Mouse (Mus musculus) kidney, postnatal 0 days (tissue): ENCODE results near the gene B130006D01Rik. TPM values are rescaled to one million over a fixed set of nuclear protein-coding genes. Genes with fewer than 3 reads are reported as not detected.

ENCODE experiments used
- ATAC-seq: fragments of 200-750 bp; cut with Nextera tagmentation; replicated peaks from 2 replicates; pipeline ENCODE4 v1.8.0; 2017; ENCODE audit warnings: low read depth, moderate number of reproducible peaks, moderate TSS enrichment, moderate library complexity; ENCODE audit not compliant: low FRiP score
- DNase-seq: peaks from one replicate; pipeline ENCODE4 v3.0.0-alpha.2; 2016; ENCODE audit warnings: low spot score
- H3K27ac ChIP-seq: fragments of 300-500 bp; sonication (generic); 2 replicates; pipeline ENCODE4 v1.5.1; 2014; ENCODE audit warnings: mild to moderate bottlenecking
- H3K27me3 ChIP-seq: fragments of 300-500 bp; sonication (generic); 2 replicates; pipeline ENCODE4 v1.6.1; 2014; ENCODE audit warnings: low read length, mixed read lengths; ENCODE audit not compliant: insufficient read depth
- H3K36me3 ChIP-seq: fragments of 300-500 bp; sonication (generic); 2 replicates; pipeline ENCODE4 v1.6.1; 2014; ENCODE audit warnings: low read length, mixed read lengths; ENCODE audit not compliant: insufficient read depth
- H3K4me1 ChIP-seq: fragments of 300-500 bp; sonication (generic); replicated peaks from 2 replicates; pipeline ENCODE4 v1.6.1; 2014; ENCODE audit warnings: antibody characterized with exemption, low read length, mixed read lengths; ENCODE audit not compliant: insufficient read depth
- H3K4me2 ChIP-seq: fragments of 300-500 bp; sonication (generic); 2 replicates; pipeline ENCODE4 v1.6.1; 2014; ENCODE audit warnings: mild to moderate bottlenecking, low read length, moderate library complexity, mixed read lengths
- H3K4me3 ChIP-seq: fragments of 300-500 bp; sonication (generic); replicated peaks from 2 replicates; pipeline ENCODE4 v1.5.1; 2014; ENCODE audit warnings: low read depth, low read length
- H3K9ac ChIP-seq: fragments of 300-500 bp; sonication (generic); 2 replicates; pipeline ENCODE4 v1.6.1; 2014; ENCODE audit warnings: low read depth, low read length
- H3K9me3 ChIP-seq: fragments of 300-500 bp; sonication (generic); replicated peaks from 2 replicates; pipeline ENCODE4 v1.6.1; 2016; ENCODE audit warnings: low read length, inconsistent platforms, mixed read lengths
- CTCF ChIP-seq: IDR thresholded peaks from 2 replicates; pipeline ENCODE4 v1.5.1; 2016; ENCODE audit warnings: antibody characterized with exemption, low read depth, mild to moderate bottlenecking, moderate library complexity
- WGBS: fragments of 180-500 bp; shearing (Covaris S2); extraction: QIAGEN DNeasy Blood & Tissue Kit; methylation state at CpG from one replicate; pipeline ENCODE4 v1.1.7; 2014; 5-methylcytosine and 5-hydroxymethylcytosine counted together
- polyA plus RNA-seq: library from polyadenylated mRNA; unstranded; fragments of >200 nt; fragmentation: Nextera tagmentation; extraction: Ambion mirVana; gene quantifications from 2 replicates; pipeline ENCODE4 v1.2.1, GENCODE M21; 2015

The B130006D01Rik gene
- 0.22 and 0.42 TPM in 2 replicates for polyA plus RNA-seq

- no peak for ATAC-seq
- WGBS, result 93% methylated on average over 5 of the region's 5 CpGs
Observed at GRCm38 (mm10) chr11:95723287-95723686, at the start of gene B130006D01Rik. B130006D01Rik (plus strand) TSS chr11:95723587.

DNA sequence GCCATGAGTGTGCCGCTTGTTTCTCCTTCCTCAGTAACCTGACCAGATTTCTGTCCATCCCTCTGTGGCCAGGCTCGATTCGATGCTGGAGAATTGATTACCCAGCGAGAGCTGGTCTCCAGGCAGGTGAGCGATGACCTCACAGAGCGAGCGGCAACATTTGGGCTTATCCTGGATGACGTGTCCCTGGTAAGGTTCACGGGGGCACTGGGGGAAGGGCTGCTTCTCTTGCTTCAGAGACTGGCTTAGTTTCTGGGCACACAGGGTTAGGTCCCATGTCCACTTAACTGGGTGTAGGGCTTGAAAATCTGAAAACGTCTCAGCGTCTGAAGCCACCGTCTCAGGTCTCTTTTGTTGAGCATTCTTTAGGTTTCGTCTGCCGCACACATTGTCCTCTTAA is 47.9 kb upstream of the B130006D01Rik start:
- Histone ChIP-seq H3K9ac (no peak overlapping the region), H3K27me3 (no peaks in the 10 kb centered on the region), H3K4me1 (no peaks in the 10 kb centered on the region), H3K27ac (no peak overlapping the region), H3K4me3 (no peak overlapping the region), H3K4me2 (no peak overlapping the region), H3K9me3 (no peaks in the 10 kb centered on the region), H3K36me3 (peaks cover 66% of the 10 kb centered on the region)
- WGBS, result 79% methylated on average over 14 of the region's 14 CpGs
- no peak for TF ChIP-seq CTCF
- DNase-seq (no peak), ATAC-seq (no peak; the same call in 1 of the 2 replicates)

More at GRCm38 (mm10) chr11:95723287-95723686, at the start of gene B130006D01Rik:
- H3K9me3 ChIP-seq, result no peaks in the 10 kb centered on the region
- no peaks in the 10 kb centered on the region for H3K4me1 ChIP-seq
- no peak within 1 kb of the TSS for H3K4me3 ChIP-seq
- no peak within 1 kb of the TSS for H3K27ac ChIP-seq
- no peaks in the 10 kb centered on the region for H3K27me3 ChIP-seq
- no peak within 1 kb of the TSS for H3K9ac ChIP-seq
- H3K36me3 ChIP-seq, result no peaks in the 10 kb centered on the region
- no peak within 1 kb of the TSS for H3K4me2 ChIP-seq
- DNase-seq, result no peak
- no peak for TF ChIP-seq CTCF

- peak overlapping the region; percentile 23; the same call in 1 of the 2 replicates for H3K9ac ChIP-seq
- no peak overlapping the region for H3K4me3 ChIP-seq
- no peak overlapping the region for H3K27ac ChIP-seq
- ATAC-seq, result no peak
- no peaks in the 10 kb centered on the region for H3K4me1 ChIP-seq
- no peak overlapping the region for H3K4me2 ChIP-seq
- peak; percentile 88 for DNase-seq
- WGBS, result 12% methylated on average over 6 of the region's 6 CpGs
- peak; percentile 78 for TF ChIP-seq CTCF
- H3K9me3 ChIP-seq, result no peaks in the 10 kb centered on the region
- H3K27me3 ChIP-seq, result no peaks in the 10 kb centered on the region
- H3K36me3 ChIP-seq, result peaks cover 69% of the 10 kb centered on the region
Observed at GRCm38 (mm10) chr11:95676307-95676706, 47.1 kb upstream of the B130006D01Rik start.

- no peak overlapping the region for H3K27ac ChIP-seq
- no peaks in the 10 kb centered on the region for H3K4me1 ChIP-seq
- peaks cover 59% of the 10 kb centered on the region for H3K36me3 ChIP-seq
- 67% methylated on average over 14 of the region's 14 CpGs for WGBS
- no peak overlapping the region for H3K9ac ChIP-seq
- no peak for ATAC-seq
- no peak overlapping the region for H3K4me3 ChIP-seq
- DNase-seq, result no peak
- H3K27me3 ChIP-seq, result no peaks in the 10 kb centered on the region
- no peak for TF ChIP-seq CTCF
- no peak overlapping the region for H3K4me2 ChIP-seq
- no peaks in the 10 kb centered on the region for H3K9me3 ChIP-seq
Observed at GRCm38 (mm10) chr11:95677925-95678701, 45.3 kb upstream of the B130006D01Rik start.

GRCm38 (mm10) chr11:95681995-95682601 is 41.3 kb upstream of the B130006D01Rik start:
- no peak overlapping the region for H3K9ac ChIP-seq
- H3K4me2 ChIP-seq, result no peak overlapping the region
- 50% methylated on average over 9 of the region's 9 CpGs for WGBS
- DNase-seq, result no peak
- H3K9me3 ChIP-seq, result no peaks in the 10 kb centered on the region
- TF ChIP-seq CTCF, result no peak
- H3K27me3 ChIP-seq, result no peaks in the 10 kb centered on the region
- peaks cover 40% of the 10 kb centered on the region for H3K36me3 ChIP-seq
- no peak for ATAC-seq
- H3K4me3 ChIP-seq, result no peak overlapping the region
- H3K4me1 ChIP-seq, result no peaks in the 10 kb centered on the region
- no peak overlapping the region for H3K27ac ChIP-seq

GRCm38 (mm10) chr11:95682946-95683345 is 40.4 kb upstream of the B130006D01Rik start:
- Histone ChIP-seq H3K27me3 (no peaks in the 10 kb centered on the region), H3K4me2 (no peak overlapping the region), H3K27ac (no peak overlapping the region), H3K4me1 (no peaks in the 10 kb centered on the region), H3K4me3 (no peak overlapping the region), H3K9ac (no peak overlapping the region), H3K36me3 (peaks cover 31% of the 10 kb centered on the region), H3K9me3 (no peaks in the 10 kb centered on the region)
- no peak for TF ChIP-seq CTCF
- WGBS, result 71% methylated on average over 3 of the region's 3 CpGs
- ATAC-seq (no peak), DNase-seq (no peak)
